In the genomic region with DNA sequence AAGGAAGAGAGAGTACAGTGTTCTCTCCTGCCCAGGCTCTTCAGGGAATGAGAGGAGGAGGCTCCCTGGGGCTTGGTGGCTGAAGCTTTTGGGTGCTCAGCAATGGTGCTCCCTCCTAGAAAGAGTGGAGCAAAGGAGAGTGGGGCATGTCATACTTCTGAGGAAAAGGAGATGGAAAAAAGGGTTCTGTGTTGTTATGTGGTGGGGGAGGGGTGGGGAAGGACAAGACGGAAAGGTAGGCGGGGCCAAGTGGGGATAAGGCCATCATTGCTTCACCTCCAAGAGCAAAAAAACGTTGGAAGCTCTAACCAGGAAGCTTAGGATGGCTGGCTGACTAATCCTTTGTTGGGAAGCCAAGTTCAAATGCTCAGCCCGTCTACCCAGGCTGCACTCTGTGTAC, we compare ENCODE assay signal across 17 mouse cellular contexts. TPM values are rescaled to one million over a fixed set of nuclear protein-coding genes. Genes with fewer than 3 reads are reported as not detected.
DNase-seq lines count a peak whose midpoint lies in the region; ATAC-seq and TF ChIP-seq lines count a peak whose summit lies in the region.
"Had no signal": no experiment of that assay in that cellular context is flagged by ENCODE, and none has a peak within 500 bp of the region (broad histone marks: within the 10 kb centered on the region; RNA-seq: fewer than 3 reads in every experiment).

No protein-coding gene starts in this region.

- H3K4me3 ChIP-seq in heart, adult 2 months: no peak overlapping the region
- no peak overlapping the region for H3K4me3 ChIP-seq in kidney, postnatal 0 days (replicated peaks; ENCODE audit: low read depth, low read length)
- H3K4me3 ChIP-seq in limb, embryonic 13.5 days: no peak overlapping the region
- H3K4me3 ChIP-seq: forebrain, embryonic 12.5 days; hindbrain, embryonic 15.5 days; liver, embryonic 15.5 days had no signal

- no peaks in the 10 kb centered on the region for H3K36me3 ChIP-seq in heart, adult 2 months (ENCODE audit: control insufficient read depth, insufficient read depth, low read length)
- H3K36me3 ChIP-seq in kidney, postnatal 0 days (ENCODE audit: insufficient read depth, low read length): no peaks in the 10 kb centered on the region
- no peaks in the 10 kb centered on the region for H3K36me3 ChIP-seq in limb, embryonic 13.5 days
- H3K36me3 ChIP-seq: forebrain, embryonic 12.5 days; hindbrain, embryonic 15.5 days; liver, embryonic 15.5 days had no signal

- no peaks in the 10 kb centered on the region for H3K79me2 ChIP-seq in heart, adult 2 months (replicated peaks; ENCODE audit: control insufficient read depth, insufficient read depth, low read length)

- no peak for ATAC-seq in kidney, postnatal 0 days (replicated peaks; ENCODE audit: low FRiP score, low read depth)
- ATAC-seq in limb, embryonic 13.5 days (ENCODE audit: low FRiP score, low read depth): peak; percentile 8; the same call in 1 of the 2 replicates

- no peaks in the 10 kb centered on the region for H3K4me1 ChIP-seq in heart, adult 2 months (ENCODE audit: control insufficient read depth, insufficient read depth, low read length)
- no peaks in the 10 kb centered on the region for H3K4me1 ChIP-seq in kidney, postnatal 0 days (replicated peaks; ENCODE audit: insufficient read depth, low read length)
- peaks cover 11% of the 10 kb centered on the region for H3K4me1 ChIP-seq in limb, embryonic 13.5 days
- H3K4me1 ChIP-seq: forebrain, embryonic 12.5 days; hindbrain, embryonic 15.5 days; liver, embryonic 15.5 days had no signal

- intact Hi-C loops in heart, adult 2 months (cut with DNase I): no loop called here

- no peak overlapping the region for H3K9ac ChIP-seq in heart, adult 2 months (ENCODE audit: low read depth, low read length)
- no peak overlapping the region for H3K9ac ChIP-seq in kidney, postnatal 0 days (ENCODE audit: low read depth, low read length)
- no peak overlapping the region for H3K9ac ChIP-seq in limb, embryonic 13.5 days
- H3K9ac ChIP-seq: forebrain, embryonic 12.5 days; hindbrain, embryonic 15.5 days; liver, embryonic 15.5 days had no signal

- H3K27me3 ChIP-seq in heart, adult 2 months (ENCODE audit: control insufficient read depth, insufficient read depth, low read length): no peaks in the 10 kb centered on the region
- no peaks in the 10 kb centered on the region for H3K27me3 ChIP-seq in kidney, postnatal 0 days (ENCODE audit: insufficient read depth, low read length)
- no peaks in the 10 kb centered on the region for H3K27me3 ChIP-seq in limb, embryonic 13.5 days
- H3K27me3 ChIP-seq: forebrain, embryonic 12.5 days; hindbrain, embryonic 15.5 days; liver, embryonic 15.5 days had no signal

- peak overlapping the region; percentile 7; the same call in 1 of the 2 replicates for H3K27ac ChIP-seq in heart, adult 2 months
- H3K27ac ChIP-seq in kidney, postnatal 0 days: peak overlapping the region; percentile 28; the same call in 1 of the 2 replicates
- no peak overlapping the region for H3K27ac ChIP-seq in limb, embryonic 13.5 days
- H3K27ac ChIP-seq: forebrain, embryonic 12.5 days; hindbrain, embryonic 15.5 days; liver, embryonic 15.5 days had no signal

- TF ChIP-seq EP300 in heart, adult 2 months (IDR thresholded peaks at IDR 0.05; ENCODE audit: insufficient read depth, low read depth, low read length): no peak

- 39% methylated on average over 4 of the region's 4 CpGs for WGBS in heart, adult 2 months
- WGBS in kidney, postnatal 0 days: 58% methylated on average over 4 of the region's 4 CpGs
- WGBS in limb, embryonic 13.5 days: 67% methylated on average over 4 of the region's 4 CpGs

- H3K4me2 ChIP-seq in kidney, postnatal 0 days (ENCODE audit: low read length): no peak overlapping the region
- no peak overlapping the region for H3K4me2 ChIP-seq in limb, embryonic 13.5 days (replicated peaks)
- H3K4me2 ChIP-seq: forebrain, embryonic 12.5 days; hindbrain, embryonic 15.5 days; liver, embryonic 15.5 days had no signal

- H3K9me3 ChIP-seq in kidney, postnatal 0 days (replicated peaks; ENCODE audit: low read length): no peaks in the 10 kb centered on the region
- H3K9me3 ChIP-seq in limb, embryonic 13.5 days: no peaks in the 10 kb centered on the region
- H3K9me3 ChIP-seq: forebrain, embryonic 12.5 days; hindbrain, embryonic 15.5 days; liver, embryonic 15.5 days had no signal

- TF ChIP-seq CTCF in heart, adult 2 months (IDR thresholded peaks at IDR 0.05): no peak
- TF ChIP-seq CTCF in kidney, postnatal 0 days (IDR thresholded peaks at IDR 0.05; ENCODE audit: low read depth): no peak

- DNase-seq in heart, adult 2 months: no peak
- no peak for DNase-seq in heart, adult 8-10 months (ENCODE audit: low spot score)
- DNase-seq in kidney, postnatal 0 days (ENCODE audit: low spot score): no peak
- no peak for DNase-seq in kidney, postnatal 25 days
- peak; percentile 16 for DNase-seq in NIH3T3 (ENCODE audit: low read depth)
- no peak for DNase-seq in T-cell, adult 2 months (ENCODE audit: low spot score)
- no peak for DNase-seq in left cerebral cortex, adult 9 months (ENCODE audit: low spot score in 2 of 2)
- DNase-seq: B cell, adult 2 months; cerebellum, adult 11-12 months; thymus, postnatal 25 days had no signal

- TF ChIP-seq POLR2A in heart, adult 2 months (IDR thresholded peaks at IDR 0.05; ENCODE audit: insufficient read depth, low read depth, low read length): no peak

RNA-seq across cellular contexts. Expression of a gene that starts 14.1 kb away (rescaled TPM):
- total RNA-seq in heart, adult 2 months (2021): not detected
- 0.44 TPM in 1 of 2 replicates, not detected in the other for polyA plus RNA-seq in heart, adult 2 months (2012; rRNA removed)
- total RNA-seq in heart, adult 8-10 months (2022): not detected
- 0.08 TPM in 1 of 2 replicates, not detected in the other for polyA plus RNA-seq in kidney, postnatal 0 days (2015; fragmentation: Nextera tagmentation; extraction: Ambion mirVana)
- polyA plus RNA-seq in limb, embryonic 13.5 days (2015; fragmentation: Nextera tagmentation; extraction: Ambion mirVana): not detected in 2 replicates
- total RNA-seq: ES-E14; left cerebral cortex, adult 8-10 months had no signal
- polyA plus RNA-seq: cortical plate, adult 2 months; forebrain, embryonic 12.5 days had no signal
